Mouse (Mus musculus): ENCODE measurements around the gene Gpsm1. TPM values are rescaled to one million over a fixed set of nuclear protein-coding genes. Genes with fewer than 3 reads are reported as not detected.
A peak's percentile ranks its signal among the peaks of the same experiment; 100 is the strongest.

Gpsm1 gene
- total and polyA plus RNA-seq, 3 experiments, result 1.4 to 6.9 TPM; not detected in 1

DNA sequence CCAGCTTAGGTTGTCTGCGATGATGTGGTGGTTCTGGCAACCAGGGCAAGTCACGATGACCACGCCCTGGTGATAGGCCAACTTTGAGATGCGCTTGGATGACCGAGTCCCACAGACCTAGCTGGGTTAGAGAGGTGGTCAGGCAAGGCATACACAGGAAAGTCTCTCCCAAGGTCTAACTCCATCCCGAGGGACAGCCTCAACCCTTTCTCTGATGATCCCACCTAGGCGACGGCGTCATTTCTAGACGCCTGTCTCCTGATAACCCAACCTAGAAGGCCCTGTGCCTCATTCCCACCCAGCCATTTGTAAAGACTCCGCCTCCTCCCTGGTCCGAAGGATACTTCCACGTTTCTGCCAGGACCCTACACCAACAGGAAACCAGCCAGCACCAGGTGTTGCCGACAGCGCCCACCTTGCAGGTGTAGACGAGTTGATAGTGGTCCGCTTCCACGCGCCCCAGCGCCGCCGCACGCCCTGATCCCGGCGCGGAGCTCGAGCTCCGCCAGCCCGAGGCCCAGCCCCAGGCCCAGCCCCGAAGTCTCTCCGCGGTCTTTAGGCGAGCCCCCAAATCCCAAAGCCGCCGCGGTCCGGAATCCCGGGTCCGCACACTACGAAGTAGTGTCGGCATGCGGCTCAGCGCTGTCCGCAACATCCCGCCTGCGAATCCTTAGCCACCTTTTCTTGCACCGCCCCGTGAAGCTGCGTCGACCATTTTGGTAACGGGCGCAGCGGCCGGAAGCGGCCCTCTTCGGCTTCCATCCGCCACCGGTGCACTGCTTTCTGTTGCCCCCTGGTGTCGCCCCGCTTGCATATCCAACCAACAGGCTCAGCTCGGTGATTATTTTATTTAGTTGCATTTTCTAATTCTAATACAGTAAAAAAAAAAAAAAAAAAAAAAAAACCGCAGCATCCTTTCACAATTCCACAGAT is 36.3 kb downstream of the Gpsm1 start, which contains the start of gene Dnlz (continued):
- TF ChIP-seq BHLHE40 (IDR thresholded peaks at IDR 0.05; ENCODE audit: borderline replicate concordance, low read depth, low read length), result no peak
- no peak for TF ChIP-seq USF1 (IDR thresholded peaks at IDR 0.05; ENCODE audit: low read depth, low read length)
- TF ChIP-seq EP300 (IDR thresholded peaks at IDR 0.05; ENCODE audit: low read depth in 1 of 2, low read length in 2 of 2), result no peak
- TF ChIP-seq MAFK (IDR thresholded peaks at IDR 0.05; ENCODE audit: borderline replicate concordance, low read depth, low read length), result no peak
- TF ChIP-seq POLR2AphosphoS5 (IDR thresholded peaks at IDR 0.05; ENCODE audit: borderline replicate concordance, low read depth, low read length), result no peak
- TF ChIP-seq KAT2A (conservative IDR thresholded peaks at IDR 0.05; ENCODE audit: low read depth, low read length), result peak; percentile 77; the same call in 1 of the 2 replicates
- 0 out of 2 replicates have a peak, but pooled peaks have one; percentile 20 for TF ChIP-seq ZMIZ1 (IDR thresholded peaks at IDR 0.05; ENCODE audit: low read depth, low read length)
- TF ChIP-seq GATA1 (IDR thresholded peaks at IDR 0.05; ENCODE audit: low read depth, low read length), result peak; percentile 43
- no peak for TF ChIP-seq TAL1 (IDR thresholded peaks at IDR 0.05; ENCODE audit: low read length)
- TF ChIP-seq MXI1 (IDR thresholded peaks at IDR 0.05; ENCODE audit: low read depth, low read length), result peak; percentile 28
- TF ChIP-seq SIN3A (IDR thresholded peaks at IDR 0.05; ENCODE audit: low read length), result peak; percentile 87
- no peak for TF ChIP-seq JUND (IDR thresholded peaks at IDR 0.05; ENCODE audit: low read depth, low read length)
- TF ChIP-seq MYC (IDR thresholded peaks at IDR 0.05; ENCODE audit: low read depth, low read length), result peak; percentile 63; the same call in 1 of the 2 replicates
- 0 out of 2 replicates have a peak, but pooled peaks have one; percentile 7 for TF ChIP-seq POLR2AphosphoS2 (IDR thresholded peaks at IDR 0.05; ENCODE audit: low read length)

- H3K79me2 ChIP-seq (ENCODE audit: control insufficient read depth, insufficient read depth, low read length, poor library complexity), result peaks cover 14% of the 10 kb centered on the region
- peak overlapping the region; percentile 77 to 97 for H3K4me3 ChIP-seq (ENCODE audit: control insufficient read depth in 1 of 2, insufficient read depth in 1 of 2, low read depth in 2 of 2, low read length in 2 of 2)
- H3K4me1 ChIP-seq (ENCODE audit: control insufficient read depth in 1 of 2, insufficient read depth in 2 of 2, low read length in 2 of 2), result peaks cover 0 to 15% of the 10 kb centered on the region in 2 experiments; a peak in 2 of 4 replicates
- no peaks in the 10 kb centered on the region; a peak in 1 of 4 replicates for H3K27me3 ChIP-seq (ENCODE audit: control insufficient read depth in 1 of 2, insufficient read depth in 2 of 2, low read length in 2 of 2)
- peak overlapping the region; percentile 45; the same call in 1 of the 2 replicates for H3K27ac ChIP-seq (ENCODE audit: control insufficient read depth, low read depth, low read length)
- DNase-seq (ENCODE audit: low read depth, low spot score), result no peak
- H3K36me3 ChIP-seq (ENCODE audit: control insufficient read depth in 1 of 2, insufficient read depth in 2 of 2, low read length in 2 of 2), result peaks cover 0 to 5% of the 10 kb centered on the region in 2 experiments; a peak in 2 of 4 replicates
- peak overlapping the region; percentile 90 for H3K9ac ChIP-seq (ENCODE audit: control insufficient read depth, low read depth, low read length, poor library complexity, severe bottlenecking)
- H3K9me3 ChIP-seq (replicated peaks; ENCODE audit: insufficient read depth, low read length), result no peaks in the 10 kb centered on the region
- TF ChIP-seq GABPA (IDR thresholded peaks at IDR 0.05; ENCODE audit: low read depth, low read length), result no peak
- TF ChIP-seq MXI1 (IDR thresholded peaks at IDR 0.05; ENCODE audit: low read depth, low read length), result no peak; the same call in 1 of the 2 replicates
- TF ChIP-seq GATA1 (IDR thresholded peaks at IDR 0.05; ENCODE audit: low read depth, low read length), result no peak
- TF ChIP-seq MYC (IDR thresholded peaks at IDR 0.05; ENCODE audit: low read depth, low read length), result no peak
- no peak for TF ChIP-seq CTCF (IDR thresholded peaks at IDR 0.05 in 2 of 3, conservative IDR thresholded peaks at IDR 0.05 in 1 of 3; ENCODE audit: control insufficient read depth in 1 of 3, insufficient read depth in 1 of 3, low read depth in 2 of 3, low read length in 3 of 3, poor library complexity in 1 of 3, severe bottlenecking in 1 of 3)
- TF ChIP-seq RCOR1 (IDR thresholded peaks at IDR 0.05; ENCODE audit: low read depth, low read length), result no peak
- no peak for TF ChIP-seq ZC3H11A (IDR thresholded peaks at IDR 0.05; ENCODE audit: low read depth, low read length)
- TF ChIP-seq HCFC1 (IDR thresholded peaks at IDR 0.05; ENCODE audit: low read depth, low read length), result no peak
- TF ChIP-seq POLR2AphosphoS5 (IDR thresholded peaks at IDR 0.05; ENCODE audit: borderline replicate concordance, low read depth, low read length), result no peak
- no peak for TF ChIP-seq CHD2 (IDR thresholded peaks at IDR 0.05; ENCODE audit: low read length)
- TF ChIP-seq ZNF384 (IDR thresholded peaks at IDR 0.05; ENCODE audit: low read depth, low read length), result no peak
- peak; percentile 3; the same call in 1 of the 2 replicates for TF ChIP-seq TBP (IDR thresholded peaks at IDR 0.05; ENCODE audit: low read depth, low read length)
- TF ChIP-seq ETS1 (IDR thresholded peaks at IDR 0.05; ENCODE audit: low read depth, low read length), result peak; percentile 6; the same call in 1 of the 2 replicates
Measured at GRCm38 (mm10) chr2:26352291-26352910, 37.1 kb downstream of the Gpsm1 start.
